16 mouse cellular contexts compared by ENCODE assay signal in genomic region chr12:105431872-105432271, GRCm38 (mm10). TPM values are rescaled to one million over a fixed set of nuclear protein-coding genes. Genes with fewer than 3 reads are reported as not detected.
DNase-seq lines count a peak whose midpoint lies in the region; ATAC-seq and TF ChIP-seq lines count a peak whose summit lies in the region.
"Had no signal": no experiment of that assay in that cellular context is flagged by ENCODE, and none has a peak within 500 bp of the region (broad histone marks: within the 10 kb centered on the region; RNA-seq: fewer than 3 reads in every experiment).

No protein-coding gene starts in this region.

- CTCF ChIA-PET in Patski (lab: Charles Lee), result no interaction called here

- DNase-seq in adrenal gland, postnatal 14 days, result peak; percentile 21
- no peak for DNase-seq in adrenal gland, adult 8-10 months
- no peak for DNase-seq in heart, postnatal 0 days (ENCODE audit: low spot score)
- DNase-seq in heart, postnatal 4 days, result no peak
- peak; percentile 37 to 48 for DNase-seq in left cerebral cortex, postnatal 14 days (ENCODE audit: low spot score in 2 of 2)
- no peak for DNase-seq in left cerebral cortex, postnatal 25 days (ENCODE audit: low spot score in 2 of 2)
- no peak for DNase-seq in Patski (ENCODE audit: low read depth, low spot score)
- DNase-seq in testis, postnatal 10 days (ENCODE audit: low spot score), result no peak
- DNase-seq: gastrocnemius, postnatal 36 days; heart, postnatal 10 days; kidney, adult 11 months; layer of hippocampus, postnatal 36 days; liver; spleen, adult 18-20 months had no signal

- no peaks in the 10 kb centered on the region for H3K9me3 ChIP-seq in heart, postnatal 0 days (replicated peaks; ENCODE audit: control insufficient read depth, low read length)
- H3K9me3 ChIP-seq: forebrain, embryonic 10.5 days had no signal

- WGBS in heart, postnatal 0 days, result 29% methylated on average over 3 of the region's 3 CpGs

- POLR2A ChIA-PET in Patski (lab: Charles Lee), result no interaction called here

- in situ Hi-C loops in Patski (cut with MboI; ENCODE audit: low pct_unique_long_range_greater_than_20kb), result loop anchor here (10.0 kb wide), 2 partner anchors 53 to 357 kb away; no protein-coding TSS in a partner anchor

- H3K9ac ChIP-seq in heart, postnatal 0 days (replicated peaks; ENCODE audit: low read depth, low read length), result no peak overlapping the region

- H3K27ac ChIP-seq in heart, postnatal 0 days (ENCODE audit: low read depth), result no peak overlapping the region
- H3K27ac ChIP-seq: forebrain, embryonic 10.5 days had no signal

- no peaks in the 10 kb centered on the region for H3K4me1 ChIP-seq in heart, postnatal 0 days (ENCODE audit: control insufficient read depth, insufficient read depth)

- TF ChIP-seq CTCF in heart, postnatal 0 days (IDR thresholded peaks at IDR 0.05; ENCODE audit: low read depth), result peak; percentile 42
- TF ChIP-seq CTCF in Patski (IDR thresholded peaks at IDR 0.05), result peak; percentile 48

- TF ChIP-seq EP300 in heart, postnatal 0 days (IDR thresholded peaks at IDR 0.05; ENCODE audit: low read depth), result no peak

- no peak overlapping the region for H3K4me3 ChIP-seq in heart, postnatal 0 days (ENCODE audit: low read depth, low read length)
- H3K4me3 ChIP-seq: forebrain, embryonic 10.5 days had no signal

- intact Hi-C loops in left cerebral cortex, postnatal 14 days (cut with DNase I), result loop anchor here (2.0 to 10.0 kb wide), 3 partner anchors 180 to 475 kb away; no protein-coding TSS in a partner anchor
- intact Hi-C loops in left cerebral cortex, postnatal 25 days (cut with DNase I), result loop anchor here (2.0 to 5.0 kb wide), 3 partner anchors 51 to 180 kb away; no protein-coding TSS in a partner anchor

- peaks cover 8% of the 10 kb centered on the region for H3K27me3 ChIP-seq in heart, postnatal 0 days (ENCODE audit: control insufficient read depth, insufficient read depth, low read length)
- peaks cover 8% of the 10 kb centered on the region for H3K27me3 ChIP-seq in Patski

- H3K36me3 ChIP-seq in heart, postnatal 0 days (replicated peaks; ENCODE audit: control insufficient read depth, insufficient read depth, low read length), result no peaks in the 10 kb centered on the region
- H3K36me3 ChIP-seq: forebrain, embryonic 10.5 days had no signal

- no peak overlapping the region for H3K4me2 ChIP-seq in heart, postnatal 0 days (ENCODE audit: low read depth, low read length)

- ATAC-seq in heart, postnatal 0 days (ENCODE audit: insufficient read depth, low read depth), result no peak
- ATAC-seq in Patski, result no peak
- ATAC-seq: activated CD4-positive, CD25-positive, alpha-beta regulatory T cell, adult 4 months had no signal

RNA-seq across cellular contexts. Expression of gene D430019H16Rik, which starts 21.8 kb away (rescaled TPM):
- total RNA-seq in adrenal gland, postnatal 14 days (2021), result 4.9 and 5.7 TPM in 2 replicates
- 10 to 100 TPM in 2 of 4 experiments, 1 to 10 TPM in 2; 5.9 to 15.8 (median 9.5) TPM for total RNA-seq in adrenal gland, adult 8-10 months (2022)
- 0.34 and 2.6 TPM in 2 replicates for total RNA-seq in heart, postnatal 0 days (2014; rRNA removed; ENCODE audit: low replicate concordance)
- polyA plus RNA-seq in heart, postnatal 0 days (2015; fragmentation: Nextera tagmentation; extraction: Ambion mirVana), result 0.07 and 0.08 TPM in 2 replicates
- 1 to 10 TPM; 1.0 to 1.2 TPM for total RNA-seq in heart, postnatal 4 days (2021)
- 100 to 1,000 TPM; 118 to 121 TPM for total RNA-seq in left cerebral cortex, postnatal 14 days (2021)
- 10 to 100 TPM; 96.6 to 99.5 TPM for total RNA-seq in left cerebral cortex, postnatal 25 days (2021)
- polyA plus RNA-seq in Patski (2021), result 0.01 TPM

Comparison
In these comparisons a context has a peak if more than half of its experiments do, and no peak if none do; other contexts are left out.
1. DNase-seq: peak in adrenal gland, postnatal 14 days (single experiment) and left cerebral cortex, postnatal 14 days (2 of 2); none in adrenal gland, adult 8-10 months (single experiment), heart, postnatal 0 days (single experiment), heart, postnatal 4 days (single experiment), left cerebral cortex, postnatal 25 days (0 of 2), Patski (single experiment) and testis, postnatal 10 days (single experiment).
2. RNA of gene D430019H16Rik, which starts 21.8 kb away (total RNA-seq): 118 to 121 TPM in left cerebral cortex, postnatal 14 days and 96.6 to 99.5 TPM in left cerebral cortex, postnatal 25 days; 5.9 to 15.8 TPM in adrenal gland, adult 8-10 months, 4.9 to 5.7 TPM in adrenal gland, postnatal 14 days, 1.0 to 1.2 TPM in heart, postnatal 4 days and 0.34 to 2.6 TPM in heart, postnatal 0 days; every median in the first group is over 4 times any median in the second.